Mouse (Mus musculus) monocyte, adult 5-6 weeks (primary cell): ENCODE data around the gene E330034G19Rik. TPM values are rescaled to one million over a fixed set of nuclear protein-coding genes. Genes with fewer than 3 reads are reported as not detected.
"Not testable (repeated sequence)": the region's sequence is repeated elsewhere in the genome, so short reads cannot be mapped to it uniquely, and the experiment has no call there.

Source experiments
- ATAC-seq: fragments of 153-309, 156-312 bp; replicated peaks from 2 replicates; pipeline ENCODE4 v1.8.0; 2017; ENCODE audit warnings: mild to moderate bottlenecking; ENCODE audit not compliant: low TSS enrichment, insufficient number of reproducible peaks, severe bottlenecking, poor library complexity, low FRiP score
- total RNA-seq: library from RNA; stranded (forward); fragments of 200-1000, 200-491, 200-594 nt; gene quantifications from 3 replicates; pipeline ENCODE4 v1.2.3, GENCODE M21; 2017

Gene E330034G19Rik
- total RNA-seq = not detected in 3 replicates

- ATAC-seq = no peak
These were observed at the start of gene E330034G19Rik for GRCm38 (mm10) chr14:24292914-24293313. Gene E330034G19Rik (plus strand): TSS chr14:24293214.

GRCm38 (mm10) chr14:24244330-24245176, 48.5 kb upstream of the E330034G19Rik start:
- ATAC-seq = no peak

GRCm38 (mm10) chr14:24245177-24246081, 47.6 kb upstream of the E330034G19Rik start, which contains the start of gene Dlg5:
Gene Dlg5 (minus strand): TSS chr14:24245920.
- ATAC-seq = no peak

- no peak for ATAC-seq
These were observed 43.1 kb upstream of the E330034G19Rik start for GRCm38 (mm10) chr14:24249926-24250325.

GRCm38 (mm10) chr14:24251326-24251725, 41.7 kb upstream of the E330034G19Rik start:
- no peak for ATAC-seq

- no peak for ATAC-seq
These were observed 39.3 kb upstream of the E330034G19Rik start for GRCm38 (mm10) chr14:24253611-24254202.

- ATAC-seq = no peak
These were observed 37.1 kb upstream of the E330034G19Rik start for GRCm38 (mm10) chr14:24255956-24256355.

- ATAC-seq = no peak
These were observed 32.6 kb upstream of the E330034G19Rik start for GRCm38 (mm10) chr14:24260391-24260790.

GRCm38 (mm10) chr14:24262382-24262781, 30.6 kb upstream of the E330034G19Rik start:
- ATAC-seq = no peak

- ATAC-seq = no peak
These were observed 30.1 kb upstream of the E330034G19Rik start for GRCm38 (mm10) chr14:24262915-24263314.

GRCm38 (mm10) chr14:24269571-24269970, 23.4 kb upstream of the E330034G19Rik start:
- no peak for ATAC-seq

GRCm38 (mm10) chr14:24273575-24273974, 19.4 kb upstream of the E330034G19Rik start:
- ATAC-seq = no peak

GRCm38 (mm10) chr14:24275534-24275933, 17.5 kb upstream of the E330034G19Rik start:
- ATAC-seq = no peak

GRCm38 (mm10) chr14:24281278-24281677, 11.7 kb upstream of the E330034G19Rik start:
- ATAC-seq = no peak

GRCm38 (mm10) chr14:24282276-24282675, 10.7 kb upstream of the E330034G19Rik start:
- ATAC-seq = no peak

- no peak for ATAC-seq
These were observed 6.9 kb upstream of the E330034G19Rik start for GRCm38 (mm10) chr14:24286136-24286535.

- ATAC-seq = no peak
These were observed 2.3 kb upstream of the E330034G19Rik start for GRCm38 (mm10) chr14:24290726-24291125.

- ATAC-seq = no peak
These were observed 617 bp downstream of the E330034G19Rik start for GRCm38 (mm10) chr14:24293631-24294030.

GRCm38 (mm10) chr14:24302126-24302525, 9.1 kb downstream of the E330034G19Rik start:
- not testable (repeated sequence) for ATAC-seq
